Mouse (Mus musculus): Measurements from ENCODE around the gene Dapk3.
A peak's percentile ranks its signal among the peaks of the same experiment; 100 is the strongest.

Gene Dapk3

GRCm38 (mm10) chr10:81182336-81183333, at the start of gene Dapk3:
Gene Dapk3, plus strand, starts transcription at chr10:81183005.
- DNase-seq (ENCODE audit: extremely low spot score, low read depth, low spot score): peak; percentile 100

GRCm38 (mm10) chr10:81134181-81134587, 48.6 kb upstream of the Dapk3 start:
- no peak for DNase-seq (ENCODE audit: extremely low spot score, low read depth, low spot score)

GRCm38 (mm10) chr10:81134966-81135681, 47.7 kb upstream of the Dapk3 start, which contains the start of gene Zbtb7a:
Gene Zbtb7a, plus strand, starts transcription at chr10:81135220.
- DNase-seq (ENCODE audit: extremely low spot score, low read depth, low spot score): no peak

GRCm38 (mm10) chr10:81135831-81136705, 46.7 kb upstream of the Dapk3 start:
- DNase-seq (ENCODE audit: extremely low spot score, low read depth, low spot score): no peak

- DNase-seq (ENCODE audit: extremely low spot score, low read depth, low spot score): no peak
These were observed 46.0 kb upstream of the Dapk3 start for GRCm38 (mm10) chr10:81136706-81137231.

GRCm38 (mm10) chr10:81137252-81138130, 45.3 kb upstream of the Dapk3 start:
- DNase-seq (ENCODE audit: extremely low spot score, low read depth, low spot score): peak; percentile 98

- DNase-seq (ENCODE audit: extremely low spot score, low read depth, low spot score): no peak
These were observed 44.5 kb upstream of the Dapk3 start for GRCm38 (mm10) chr10:81138131-81138782.

- no peak for DNase-seq (ENCODE audit: extremely low spot score, low read depth, low spot score)
These were observed 43.8 kb upstream of the Dapk3 start for GRCm38 (mm10) chr10:81138821-81139528.

- no peak for DNase-seq (ENCODE audit: extremely low spot score, low read depth, low spot score)
These were observed 43.3 kb upstream of the Dapk3 start for GRCm38 (mm10) chr10:81139529-81139846.

- DNase-seq (ENCODE audit: extremely low spot score, low read depth, low spot score): no peak
These were observed 42.8 kb upstream of the Dapk3 start for GRCm38 (mm10) chr10:81140005-81140404.

GRCm38 (mm10) chr10:81140717-81141454, 41.9 kb upstream of the Dapk3 start:
- DNase-seq (ENCODE audit: extremely low spot score, low read depth, low spot score): no peak

GRCm38 (mm10) chr10:81141455-81142210, 41.2 kb upstream of the Dapk3 start:
- DNase-seq (ENCODE audit: extremely low spot score, low read depth, low spot score): no peak

GRCm38 (mm10) chr10:81142551-81142981, 40.2 kb upstream of the Dapk3 start:
- DNase-seq (ENCODE audit: extremely low spot score, low read depth, low spot score): no peak

GRCm38 (mm10) chr10:81143157-81143633, 39.6 kb upstream of the Dapk3 start:
- no peak for DNase-seq (ENCODE audit: extremely low spot score, low read depth, low spot score)

- DNase-seq (ENCODE audit: extremely low spot score, low read depth, low spot score): no peak
These were observed 38.9 kb upstream of the Dapk3 start for GRCm38 (mm10) chr10:81143845-81144437.

GRCm38 (mm10) chr10:81144667-81145066, 38.1 kb upstream of the Dapk3 start:
- no peak for DNase-seq (ENCODE audit: extremely low spot score, low read depth, low spot score)

- DNase-seq (ENCODE audit: extremely low spot score, low read depth, low spot score): no peak
These were observed 37.5 kb upstream of the Dapk3 start for GRCm38 (mm10) chr10:81145307-81145706.
